Mouse (Mus musculus) macrophage (primary cell): Measurements from ENCODE around the gene Ephb1. TPM values are rescaled to one million over a fixed set of nuclear protein-coding genes. Genes with fewer than 3 reads are reported as not detected.

Experiments used
- polyA plus RNA-seq: library from polyadenylated mRNA; stranded (reverse); fragments of 250-400 nt; gene quantifications from 3 replicates; pipeline ENCODE4 v1.2.4, GENCODE M21; 2018; ENCODE audit warnings: inconsistent platforms

Gene Ephb1
- polyA plus RNA-seq, 1 experiment from 2014 or later = not detected

Other genes with a start within 250 kb of the Ephb1 start
- not detected in 3 replicates for gene Ky, start 151.1 kb upstream of the Ephb1 start, polyA plus RNA-seq